Mouse (Mus musculus) testis, adult 2 months (tissue): ENCODE results near the gene Helb.

Experiments
- CTCF ChIP-seq: fragments of 200-500 bp; IDR thresholded peaks from 2 replicates; pipeline ENCODE4 v1.5.1; 2012; ENCODE audit warnings: low read depth, mild to moderate bottlenecking, inconsistent platforms, low read length, moderate library complexity; ENCODE audit not compliant: control insufficient read depth, insufficient read depth, insufficient replicate concordance
- POLR2A ChIP-seq: fragments of 200-500 bp; IDR thresholded peaks from 2 replicates; pipeline ENCODE4 v1.6.1; 2012; ENCODE audit warnings: low read depth, mild to moderate bottlenecking, inconsistent platforms, low read length, moderate library complexity; ENCODE audit not compliant: control insufficient read depth

DNA sequence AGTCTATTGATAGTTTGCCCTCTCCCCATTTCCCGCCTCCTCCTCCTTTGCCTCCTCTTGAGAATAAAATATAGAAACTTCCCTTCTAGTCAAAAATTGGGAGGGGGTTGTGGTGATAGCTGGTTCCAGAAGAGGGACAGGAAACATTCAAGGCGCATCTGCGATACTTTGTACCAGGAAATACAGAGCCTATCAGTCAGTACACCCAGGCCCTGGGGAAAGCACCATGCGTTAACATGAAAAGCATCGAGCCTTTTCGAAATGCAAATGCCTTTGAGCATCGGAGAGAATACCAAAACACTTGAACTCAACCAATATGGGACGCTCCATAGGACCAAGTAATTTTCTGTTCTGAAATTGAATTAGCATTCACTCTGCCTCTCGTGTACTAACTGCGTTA lies 46.5 kb downstream of the Helb start:
- TF ChIP-seq CTCF (no peak), POLR2A (no peak)
